Mouse (Mus musculus): ENCODE data around the gene Catip. TPM values are rescaled to one million over a fixed set of nuclear protein-coding genes. Genes with fewer than 3 reads are reported as not detected.

Catip gene
- polyA plus RNA-seq, 1 experiment from 2014 or later = 0.86 TPM

GRCm38 (mm10) chr1:74375561-74375960 is 13.7 kb downstream of the Catip start:
- no peak overlapping the region for H3K4me2 ChIP-seq (ENCODE audit: low read depth, low read length)
- no peaks in the 10 kb centered on the region for H3K4me1 ChIP-seq (ENCODE audit: control insufficient read depth, insufficient read depth, low read length)
- no peaks in the 10 kb centered on the region for H3K9me3 ChIP-seq (ENCODE audit: control insufficient read depth, low read length)
- H3K27ac ChIP-seq (ENCODE audit: low read depth, low read length) = no peak overlapping the region
- H3K27me3 ChIP-seq (ENCODE audit: control insufficient read depth, insufficient read depth, low read length) = no peaks in the 10 kb centered on the region
- WGBS = 81% methylated on average over 10 of the region's 10 CpGs
- ATAC-seq (ENCODE audit: low read depth) = no peak
- H3K4me3 ChIP-seq (ENCODE audit: low read depth, low read length) = no peak overlapping the region
- H3K9ac ChIP-seq (replicated peaks; ENCODE audit: low read depth, low read length) = no peak overlapping the region
- H3K36me3 ChIP-seq (ENCODE audit: control insufficient read depth, insufficient read depth, low read length) = no peaks in the 10 kb centered on the region

- 87% methylated on average over 4 of the region's 4 CpGs for WGBS
- no peak overlapping the region for H3K4me2 ChIP-seq (ENCODE audit: low read depth, low read length)
- no peak overlapping the region for H3K4me3 ChIP-seq (ENCODE audit: low read depth, low read length)
- no peaks in the 10 kb centered on the region for H3K4me1 ChIP-seq (ENCODE audit: control insufficient read depth, insufficient read depth, low read length)
- H3K9me3 ChIP-seq (ENCODE audit: control insufficient read depth, low read length) = no peaks in the 10 kb centered on the region
- no peak for ATAC-seq (ENCODE audit: low read depth)
- no peak overlapping the region for H3K27ac ChIP-seq (ENCODE audit: low read depth, low read length)
- H3K27me3 ChIP-seq (ENCODE audit: control insufficient read depth, insufficient read depth, low read length) = no peaks in the 10 kb centered on the region
- H3K9ac ChIP-seq (replicated peaks; ENCODE audit: low read depth, low read length) = no peak overlapping the region
- H3K36me3 ChIP-seq (ENCODE audit: control insufficient read depth, insufficient read depth, low read length) = no peaks in the 10 kb centered on the region
Observed at GRCm38 (mm10) chr1:74376396-74376795, 14.5 kb downstream of the Catip start.

- H3K4me1 ChIP-seq (ENCODE audit: control insufficient read depth, insufficient read depth, low read length) = no peaks in the 10 kb centered on the region
- no peak for ATAC-seq (ENCODE audit: low read depth)
- H3K9me3 ChIP-seq (ENCODE audit: control insufficient read depth, low read length) = no peaks in the 10 kb centered on the region
- whole genome bisulfite sequencing = 89% methylated on average over 7 of the region's 7 CpGs
- H3K36me3 ChIP-seq (ENCODE audit: control insufficient read depth, insufficient read depth, low read length) = no peaks in the 10 kb centered on the region
- no peaks in the 10 kb centered on the region for H3K27me3 ChIP-seq (ENCODE audit: control insufficient read depth, insufficient read depth, low read length)
- no peak overlapping the region for H3K4me3 ChIP-seq (ENCODE audit: low read depth, low read length)
- H3K9ac ChIP-seq (replicated peaks; ENCODE audit: low read depth, low read length) = no peak overlapping the region
- no peak overlapping the region for H3K4me2 ChIP-seq (ENCODE audit: low read depth, low read length)
- no peak overlapping the region for H3K27ac ChIP-seq (ENCODE audit: low read depth, low read length)
Observed at GRCm38 (mm10) chr1:74379058-74379504, 17.2 kb downstream of the Catip start.

GRCm38 (mm10) chr1:74380484-74380883 is 18.6 kb downstream of the Catip start:
- WGBS = 88% methylated on average over 5 of the region's 5 CpGs
- H3K9ac ChIP-seq (replicated peaks; ENCODE audit: low read depth, low read length) = no peak overlapping the region
- H3K4me2 ChIP-seq (ENCODE audit: low read depth, low read length) = no peak overlapping the region
- no peaks in the 10 kb centered on the region for H3K4me1 ChIP-seq (ENCODE audit: control insufficient read depth, insufficient read depth, low read length)
- no peaks in the 10 kb centered on the region for H3K27me3 ChIP-seq (ENCODE audit: control insufficient read depth, insufficient read depth, low read length)
- H3K36me3 ChIP-seq (ENCODE audit: control insufficient read depth, insufficient read depth, low read length) = no peaks in the 10 kb centered on the region
- H3K9me3 ChIP-seq (ENCODE audit: control insufficient read depth, low read length) = no peaks in the 10 kb centered on the region
- ATAC-seq (ENCODE audit: low read depth) = no peak
- no peak overlapping the region for H3K4me3 ChIP-seq (ENCODE audit: low read depth, low read length)
- no peak overlapping the region for H3K27ac ChIP-seq (ENCODE audit: low read depth, low read length)

- WGBS = 94% methylated on average over 10 of the region's 10 CpGs
- no peaks in the 10 kb centered on the region for H3K4me1 ChIP-seq (ENCODE audit: control insufficient read depth, insufficient read depth, low read length)
Observed at GRCm38 (mm10) chr1:74381588-74382021, 19.7 kb downstream of the Catip start.

GRCm38 (mm10) chr1:74383385-74383784 is 21.5 kb downstream of the Catip start:
- no peaks in the 10 kb centered on the region for H3K36me3 ChIP-seq (ENCODE audit: control insufficient read depth, insufficient read depth, low read length)
- WGBS = 86% methylated on average over 13 of the region's 13 CpGs
- no peak for ATAC-seq (ENCODE audit: low read depth)

More at GRCm38 (mm10) chr1:74381588-74382021, 19.7 kb downstream of the Catip start:
- Histone ChIP-seq H3K9ac (replicated peaks; ENCODE audit: low read depth, low read length) (no peak overlapping the region), H3K36me3 (ENCODE audit: control insufficient read depth, insufficient read depth, low read length) (no peaks in the 10 kb centered on the region), H3K4me2 (ENCODE audit: low read depth, low read length) (no peak overlapping the region), H3K27ac (ENCODE audit: low read depth, low read length) (no peak overlapping the region), H3K27me3 (ENCODE audit: control insufficient read depth, insufficient read depth, low read length) (no peaks in the 10 kb centered on the region), H3K9me3 (ENCODE audit: control insufficient read depth, low read length) (no peaks in the 10 kb centered on the region), H3K4me3 (ENCODE audit: low read depth, low read length) (no peak overlapping the region)
- ATAC-seq (ENCODE audit: low read depth) = no peak

GRCm38 (mm10) chr1:74384525-74384924 is 22.6 kb downstream of the Catip start:
- H3K4me1 ChIP-seq (ENCODE audit: control insufficient read depth, insufficient read depth, low read length) = no peaks in the 10 kb centered on the region
- H3K9me3 ChIP-seq (ENCODE audit: control insufficient read depth, low read length) = no peaks in the 10 kb centered on the region
- H3K4me2 ChIP-seq (ENCODE audit: low read depth, low read length) = no peak overlapping the region
- no peak overlapping the region for H3K27ac ChIP-seq (ENCODE audit: low read depth, low read length)
- H3K27me3 ChIP-seq (ENCODE audit: control insufficient read depth, insufficient read depth, low read length) = no peaks in the 10 kb centered on the region
- ATAC-seq (ENCODE audit: low read depth) = no peak
- 82% methylated on average over 8 of the region's 8 CpGs for WGBS
- H3K9ac ChIP-seq (replicated peaks; ENCODE audit: low read depth, low read length) = no peak overlapping the region
- H3K36me3 ChIP-seq (ENCODE audit: control insufficient read depth, insufficient read depth, low read length) = no peaks in the 10 kb centered on the region
- no peak overlapping the region for H3K4me3 ChIP-seq (ENCODE audit: low read depth, low read length)

More at GRCm38 (mm10) chr1:74383385-74383784, 21.5 kb downstream of the Catip start:
- no peak overlapping the region for H3K4me2 ChIP-seq (ENCODE audit: low read depth, low read length)
- no peak overlapping the region for H3K9ac ChIP-seq (replicated peaks; ENCODE audit: low read depth, low read length)
- no peak overlapping the region for H3K27ac ChIP-seq (ENCODE audit: low read depth, low read length)
- no peak overlapping the region for H3K4me3 ChIP-seq (ENCODE audit: low read depth, low read length)
- no peaks in the 10 kb centered on the region for H3K27me3 ChIP-seq (ENCODE audit: control insufficient read depth, insufficient read depth, low read length)
- H3K9me3 ChIP-seq (ENCODE audit: control insufficient read depth, low read length) = no peaks in the 10 kb centered on the region
- H3K4me1 ChIP-seq (ENCODE audit: control insufficient read depth, insufficient read depth, low read length) = no peaks in the 10 kb centered on the region

GRCm38 (mm10) chr1:74385064-74385463 is 23.2 kb downstream of the Catip start:
- 89% methylated on average over 9 of the region's 10 CpGs for WGBS
- Histone ChIP-seq H3K27ac (ENCODE audit: low read depth, low read length) (no peak overlapping the region), H3K4me3 (ENCODE audit: low read depth, low read length) (no peak overlapping the region), H3K4me2 (ENCODE audit: low read depth, low read length) (no peak overlapping the region), H3K36me3 (ENCODE audit: control insufficient read depth, insufficient read depth, low read length) (no peaks in the 10 kb centered on the region), H3K9me3 (ENCODE audit: control insufficient read depth, low read length) (no peaks in the 10 kb centered on the region), H3K4me1 (ENCODE audit: control insufficient read depth, insufficient read depth, low read length) (no peaks in the 10 kb centered on the region), H3K9ac (replicated peaks; ENCODE audit: low read depth, low read length) (no peak overlapping the region), H3K27me3 (ENCODE audit: control insufficient read depth, insufficient read depth, low read length) (no peaks in the 10 kb centered on the region)
- no peak for ATAC-seq (ENCODE audit: low read depth)

- no peaks in the 10 kb centered on the region for H3K27me3 ChIP-seq (ENCODE audit: control insufficient read depth, insufficient read depth, low read length)
- no peak overlapping the region for H3K9ac ChIP-seq (replicated peaks; ENCODE audit: low read depth, low read length)
- H3K36me3 ChIP-seq (ENCODE audit: control insufficient read depth, insufficient read depth, low read length) = no peaks in the 10 kb centered on the region
- WGBS = 90% methylated on average over 8 of the region's 8 CpGs
- H3K4me1 ChIP-seq (ENCODE audit: control insufficient read depth, insufficient read depth, low read length) = 0 out of 2 replicates have a peak, but pooled peaks cover 3% of the 10 kb centered on the region
- no peaks in the 10 kb centered on the region for H3K9me3 ChIP-seq (ENCODE audit: control insufficient read depth, low read length)
- H3K27ac ChIP-seq (ENCODE audit: low read depth, low read length) = no peak overlapping the region
- H3K4me2 ChIP-seq (ENCODE audit: low read depth, low read length) = no peak overlapping the region
- no peak overlapping the region for H3K4me3 ChIP-seq (ENCODE audit: low read depth, low read length)
- ATAC-seq (ENCODE audit: low read depth) = no peak
Observed at GRCm38 (mm10) chr1:74385531-74385930, 23.6 kb downstream of the Catip start.
